Mouse (Mus musculus) left cerebral cortex, postnatal 36 days (tissue): ENCODE results near the gene Gngt1. TPM values are rescaled to one million over a fixed set of nuclear protein-coding genes. Genes with fewer than 3 reads are reported as not detected.

Source experiments
- DNase-seq, 2 experiments: peaks; one replicate each; pipeline ENCODE4 v3.0.0; 2021 to 2022; ENCODE audit warnings: low spot score in 2 of 2, mixed read lengths in 1 of 2
- intact Hi-C: fragments of 180-260 bp; cut with DNase I; formaldehyde crosslinking; loops from one replicate; pipeline ENCODE4 v1.15.1; 2025
- total RNA-seq, 2 experiments: library from RNA; stranded (reverse); gene quantifications; 2 replicates each; pipeline ENCODE4 v1.2.3; 2021

The Gngt1 gene
- total RNA-seq: not detected

GRCm38 (mm10) chr6:3993492-3993891 lies at the start of gene Gngt1:
Gngt1 (plus strand) TSS chr6:3993792.
- intact Hi-C loops: no loop called here
- no peak for DNase-seq

GRCm38 (mm10) chr6:3954969-3955368 lies 38.6 kb upstream of the Gngt1 start:
- no peak for DNase-seq
- intact Hi-C loops: no loop called here

GRCm38 (mm10) chr6:3967676-3968626 lies 25.6 kb upstream of the Gngt1 start:
- intact Hi-C loops: no loop called here

GRCm38 (mm10) chr6:3973679-3974078 lies 19.9 kb upstream of the Gngt1 start:
- intact Hi-C loops: no loop called here
- DNase-seq: no peak

More at GRCm38 (mm10) chr6:3967676-3968626, 25.6 kb upstream of the Gngt1 start:
- peak in 1 of 2 experiments; percentile 4 for DNase-seq

GRCm38 (mm10) chr6:3982661-3983284 lies 10.8 kb upstream of the Gngt1 start:
- intact Hi-C loops: no loop called here
- DNase-seq: no peak

GRCm38 (mm10) chr6:3988750-3989149 lies 4.8 kb upstream of the Gngt1 start, which contains the start of gene Tfpi2:
Tfpi2 (minus strand) TSS chr6:3988919.
- intact Hi-C loops: no loop called here
- DNase-seq: no peak

- intact Hi-C loops: no loop called here
- DNase-seq: no peak
Observed at GRCm38 (mm10) chr6:3998089-3998488, 4.5 kb downstream of the Gngt1 start.

GRCm38 (mm10) chr6:3999296-3999695 lies 5.7 kb downstream of the Gngt1 start:
- intact Hi-C loops: no loop called here

GRCm38 (mm10) chr6:4000716-4001115 lies 7.1 kb downstream of the Gngt1 start:
- intact Hi-C loops: no loop called here
- no peak for DNase-seq

More at GRCm38 (mm10) chr6:3999296-3999695, 5.7 kb downstream of the Gngt1 start:
- DNase-seq: no peak

- intact Hi-C loops: no loop called here
Observed at GRCm38 (mm10) chr6:4003445-4003844, 9.9 kb downstream of the Gngt1 start.

GRCm38 (mm10) chr6:4003890-4004306 lies 10.3 kb downstream of the Gngt1 start, which contains the start of gene Gng11:
Gng11 (plus strand) TSS chr6:4003904.
- intact Hi-C loops: no loop called here
- DNase-seq: peak; percentile 6 to 27

More at GRCm38 (mm10) chr6:4003445-4003844, 9.9 kb downstream of the Gngt1 start:
- no peak for DNase-seq

- intact Hi-C loops: no loop called here
- no peak for DNase-seq
Observed at GRCm38 (mm10) chr6:4004808-4005207, 11.2 kb downstream of the Gngt1 start.

- intact Hi-C loops: no loop called here
Observed at GRCm38 (mm10) chr6:4008501-4009040, 15.0 kb downstream of the Gngt1 start.

GRCm38 (mm10) chr6:4009548-4009947 lies 16.0 kb downstream of the Gngt1 start:
- intact Hi-C loops: no loop called here
- DNase-seq: no peak

More at GRCm38 (mm10) chr6:4008501-4009040, 15.0 kb downstream of the Gngt1 start:
- DNase-seq: no peak

- DNase-seq: no peak
- intact Hi-C loops: no loop called here
Observed at GRCm38 (mm10) chr6:4022645-4023044, 29.1 kb downstream of the Gngt1 start.

GRCm38 (mm10) chr6:4026367-4026766 lies 32.8 kb downstream of the Gngt1 start:
- intact Hi-C loops: no loop called here
- no peak for DNase-seq

GRCm38 (mm10) chr6:4030956-4031355 lies 37.4 kb downstream of the Gngt1 start:
- intact Hi-C loops: no loop called here
- DNase-seq: no peak

- no peak for DNase-seq
- intact Hi-C loops: no loop called here
Observed at GRCm38 (mm10) chr6:4041821-4042220, 48.2 kb downstream of the Gngt1 start.
